Mouse (Mus musculus) bone marrow, adult 2 months (tissue): ENCODE results near the gene Myh14. TPM values are rescaled to one million over a fixed set of nuclear protein-coding genes. Genes with fewer than 3 reads are reported as not detected.

ENCODE experiments used
- H3K27ac ChIP-seq: fragments of 200-500 bp; 2 replicates; pipeline ENCODE4 v1.5.1; 2012; ENCODE audit warnings: low read depth, mild to moderate bottlenecking, control low read depth, inconsistent platforms, low read length; ENCODE audit not compliant: control insufficient read depth, poor library complexity, insufficient read depth
- H3K4me1 ChIP-seq: fragments of 200-500 bp; 2 replicates; pipeline ENCODE4 v1.6.1; 2011; ENCODE audit warnings: low read length; ENCODE audit not compliant: control insufficient read depth, insufficient read depth
- H3K4me3 ChIP-seq: fragments of 200-500 bp; replicated peaks from 2 replicates; pipeline ENCODE3; 2011; ENCODE audit warnings: mild to moderate bottlenecking, low read depth, low read length, control low read depth; ENCODE audit not compliant: control insufficient read depth
- CTCF ChIP-seq: fragments of 200-500 bp; IDR thresholded peaks from 2 replicates; pipeline ENCODE4 v1.5.1; 2011; ENCODE audit warnings: low read length, control low read depth; ENCODE audit not compliant: control insufficient read depth, insufficient read depth
- POLR2A ChIP-seq: fragments of 200-500 bp; IDR thresholded peaks from 2 replicates; pipeline ENCODE4 v1.6.1; 2011; ENCODE audit warnings: low read depth, mild to moderate bottlenecking, control low read depth, low read length, borderline replicate concordance; ENCODE audit not compliant: control insufficient read depth
- WGBS: fragments of 180-500 bp; shearing (Covaris S2); methylation state at CpG from one replicate; pipeline ENCODE4 v1.1.7; 2018; 5-methylcytosine and 5-hydroxymethylcytosine counted together
- polyA plus RNA-seq: library from polyadenylated mRNA; stranded (reverse); fragments of >200 nt; gene quantifications from 2 replicates; pipeline ENCODE4 v1.2.4, GENCODE M21; 2011; ENCODE audit warnings: low replicate concordance; ENCODE audit not compliant: missing spikeins, insufficient read depth, insufficient read length

The Myh14 gene
- polyA plus RNA-seq, 1 experiment = not detected

DNA sequence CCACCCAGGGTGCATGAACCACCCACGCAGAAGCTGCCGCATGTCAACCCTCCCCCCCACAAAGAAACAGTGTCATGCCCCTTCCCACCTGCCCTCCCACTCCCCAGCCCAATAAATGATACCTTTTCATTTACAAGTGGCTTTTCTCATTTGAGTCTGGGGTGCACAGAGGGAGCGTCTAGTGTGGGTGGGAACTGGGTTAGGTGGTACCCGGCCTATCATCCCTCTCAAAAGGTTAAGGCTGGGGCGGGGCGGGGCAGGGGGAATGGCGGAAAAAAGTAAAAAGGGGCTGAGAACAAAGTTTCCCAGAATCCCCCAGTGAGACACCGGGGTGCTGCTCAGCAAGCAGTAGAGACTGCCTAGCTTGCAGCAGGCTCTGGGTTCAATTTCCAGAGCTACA lies 66.0 kb downstream of the Myh14 start:
- TF ChIP-seq CTCF (no peak), POLR2A (no peak)
- H3K4me3 ChIP-seq = no peak overlapping the region
- no peak overlapping the region for H3K27ac ChIP-seq
- WGBS = 5% methylated on average over 8 of the region's 8 CpGs
- no peaks in the 10 kb centered on the region for H3K4me1 ChIP-seq

DNA sequence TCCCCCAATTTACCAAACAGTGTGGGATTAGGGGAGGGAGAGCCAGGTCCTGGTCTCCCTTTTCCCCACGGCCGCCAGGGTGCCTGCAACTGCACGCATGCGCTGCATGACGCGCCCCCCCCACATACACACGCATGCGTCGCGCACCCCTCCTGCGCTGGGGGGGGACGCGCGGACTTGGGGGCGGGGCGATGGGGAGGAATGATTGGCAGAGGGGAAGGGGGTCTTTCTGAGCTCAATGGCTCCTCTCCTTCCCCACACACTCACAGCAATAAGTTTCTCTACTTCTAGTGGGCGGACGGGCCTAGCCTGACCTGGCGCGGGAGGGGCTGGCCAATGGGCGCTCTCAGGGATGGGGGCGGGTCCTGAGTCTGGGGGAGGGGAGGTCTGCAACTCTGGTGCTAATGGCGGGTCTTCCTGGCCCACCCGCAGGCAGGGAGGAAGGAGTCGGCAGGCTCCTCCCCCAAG lies 66.5 kb downstream of the Myh14 start:
- WGBS = 7% methylated on average over 25 of the region's 25 CpGs
- TF ChIP-seq POLR2A = no peak
- TF ChIP-seq CTCF = no peak
- Histone ChIP-seq H3K4me1 (no peaks in the 10 kb centered on the region), H3K4me3 (no peak overlapping the region), H3K27ac (no peak overlapping the region)

DNA sequence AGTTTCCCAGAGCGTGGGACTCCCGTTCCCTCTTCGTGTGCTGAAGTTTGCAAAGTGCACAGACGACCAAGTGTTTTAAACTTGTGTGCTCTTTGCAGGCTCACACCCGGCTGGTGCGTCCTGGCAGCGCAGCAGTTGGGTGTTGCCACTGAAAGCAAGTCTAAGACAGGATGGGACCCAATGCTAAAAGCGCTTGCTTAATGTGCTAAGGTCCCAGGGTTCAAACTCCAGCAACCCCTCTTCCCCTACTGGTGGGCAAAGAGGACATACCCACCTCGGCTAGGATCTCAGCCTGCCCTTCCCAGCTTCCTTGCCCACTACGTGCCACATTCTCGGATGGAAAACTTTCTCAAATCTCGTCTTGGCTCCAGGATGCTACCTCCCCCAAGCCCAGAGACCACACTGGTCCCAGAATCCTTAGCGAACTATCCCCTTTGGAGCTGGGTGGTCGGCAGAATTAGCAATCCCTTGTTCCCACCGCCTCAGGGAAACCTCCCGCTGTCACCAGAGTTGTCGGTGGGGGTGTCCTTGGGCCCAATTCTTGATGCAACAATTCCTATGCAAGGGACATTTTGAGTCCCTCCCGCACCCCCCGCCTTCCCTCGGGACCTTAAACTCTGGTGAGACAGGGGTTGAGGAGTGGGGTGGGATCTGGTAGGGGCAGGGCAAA lies 67.3 kb downstream of the Myh14 start:
- no peak for TF ChIP-seq CTCF
- no peak for TF ChIP-seq POLR2A
- Histone ChIP-seq H3K4me3 (no peak overlapping the region), H3K27ac (no peak overlapping the region), H3K4me1 (no peaks in the 10 kb centered on the region)
- WGBS = 4% methylated on average over 20 of the region's 20 CpGs

- H3K4me1 ChIP-seq = no peaks in the 10 kb centered on the region
- TF ChIP-seq CTCF (no peak), POLR2A (no peak)
- no peak overlapping the region for H3K27ac ChIP-seq
- no peak overlapping the region for H3K4me3 ChIP-seq
- 17% methylated on average over 11 of the region's 11 CpGs for WGBS
Measured at GRCm38 (mm10) chr7:44602443-44602842, 68.2 kb downstream of the Myh14 start.

GRCm38 (mm10) chr7:44601646-44602045 lies 69.0 kb downstream of the Myh14 start:
- Histone ChIP-seq H3K27ac (no peak overlapping the region), H3K4me1 (no peaks in the 10 kb centered on the region), H3K4me3 (no peak overlapping the region)
- no peak for TF ChIP-seq POLR2A
- WGBS = 12% methylated on average over 19 of the region's 19 CpGs

GRCm38 (mm10) chr7:44600691-44601262 lies 69.9 kb downstream of the Myh14 start:
- no peak for TF ChIP-seq POLR2A
- TF ChIP-seq CTCF = no peak
- no peaks in the 10 kb centered on the region for H3K4me1 ChIP-seq
- H3K4me3 ChIP-seq = no peak overlapping the region
- no peak overlapping the region for H3K27ac ChIP-seq
- 74% methylated on average over 10 of the region's 10 CpGs for WGBS

- no peak overlapping the region for H3K4me3 ChIP-seq
- WGBS = 66% methylated on average over 12 of the region's 12 CpGs
- no peak for TF ChIP-seq POLR2A
- TF ChIP-seq CTCF = no peak
- H3K27ac ChIP-seq = no peak overlapping the region
- H3K4me1 ChIP-seq = no peaks in the 10 kb centered on the region
Measured at GRCm38 (mm10) chr7:44598336-44598735, 72.3 kb downstream of the Myh14 start.

DNA sequence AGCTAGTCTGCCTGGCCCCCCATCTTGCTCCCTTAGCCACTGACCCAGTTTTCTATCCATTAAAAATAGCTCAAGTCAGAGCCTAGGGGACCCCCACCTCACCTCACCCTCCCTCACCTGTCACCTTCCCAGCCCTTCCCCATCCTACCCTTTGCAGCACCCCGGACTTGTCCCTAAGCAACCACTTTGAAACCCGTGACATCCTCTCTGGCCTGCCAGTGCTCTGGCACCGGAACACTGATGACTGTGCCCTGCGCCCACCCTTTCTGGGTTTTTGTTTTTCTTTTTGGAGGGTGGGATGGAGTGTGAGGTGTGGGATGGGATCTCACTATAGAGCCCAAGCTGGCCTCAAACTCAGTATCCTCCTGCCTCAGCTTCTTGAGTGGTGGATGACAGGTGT lies 73.0 kb downstream of the Myh14 start:
- 88% methylated on average over 4 of the region's 4 CpGs for WGBS
- Histone ChIP-seq H3K4me1 (no peaks in the 10 kb centered on the region), H3K27ac (no peak overlapping the region), H3K4me3 (no peak overlapping the region)
- TF ChIP-seq POLR2A = no peak
- TF ChIP-seq CTCF = no peak

DNA sequence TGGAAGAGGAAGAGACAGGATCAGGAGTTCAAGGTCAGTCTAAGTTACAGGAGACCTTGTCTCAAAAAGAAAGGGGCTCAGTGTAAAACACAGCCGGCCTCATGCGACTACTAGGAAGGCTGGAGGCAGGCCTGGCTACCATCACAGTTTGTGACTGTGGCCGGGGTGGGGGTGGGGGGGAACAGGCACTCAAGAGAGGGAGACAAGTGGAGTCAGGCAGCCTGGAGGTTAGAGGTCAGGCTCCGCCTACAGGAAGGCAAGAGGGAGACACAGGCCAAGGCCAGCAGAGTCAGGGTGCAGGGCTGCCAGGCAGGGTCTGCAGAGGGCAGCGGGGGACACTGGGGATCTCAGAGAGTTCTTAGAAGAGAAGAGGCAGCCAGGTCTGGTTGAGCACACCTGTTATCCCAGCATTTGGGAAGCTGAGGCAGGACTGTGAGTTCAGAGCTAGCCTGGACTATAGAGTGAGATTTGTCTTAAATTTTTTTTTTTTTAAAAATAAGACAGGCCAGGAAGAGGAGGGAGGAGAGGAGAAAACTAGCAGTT lies 73.6 kb downstream of the Myh14 start:
- 52% methylated on average over 5 of the region's 5 CpGs for WGBS

More for the DNA sequence above, 73.6 kb downstream of the Myh14 start:
- H3K27ac ChIP-seq = no peak overlapping the region
- TF ChIP-seq POLR2A = no peak
- TF ChIP-seq CTCF = no peak
- no peaks in the 10 kb centered on the region for H3K4me1 ChIP-seq
- no peak overlapping the region for H3K4me3 ChIP-seq
